28 mouse cellular contexts compared by ENCODE assay signal in the genomic region with DNA sequence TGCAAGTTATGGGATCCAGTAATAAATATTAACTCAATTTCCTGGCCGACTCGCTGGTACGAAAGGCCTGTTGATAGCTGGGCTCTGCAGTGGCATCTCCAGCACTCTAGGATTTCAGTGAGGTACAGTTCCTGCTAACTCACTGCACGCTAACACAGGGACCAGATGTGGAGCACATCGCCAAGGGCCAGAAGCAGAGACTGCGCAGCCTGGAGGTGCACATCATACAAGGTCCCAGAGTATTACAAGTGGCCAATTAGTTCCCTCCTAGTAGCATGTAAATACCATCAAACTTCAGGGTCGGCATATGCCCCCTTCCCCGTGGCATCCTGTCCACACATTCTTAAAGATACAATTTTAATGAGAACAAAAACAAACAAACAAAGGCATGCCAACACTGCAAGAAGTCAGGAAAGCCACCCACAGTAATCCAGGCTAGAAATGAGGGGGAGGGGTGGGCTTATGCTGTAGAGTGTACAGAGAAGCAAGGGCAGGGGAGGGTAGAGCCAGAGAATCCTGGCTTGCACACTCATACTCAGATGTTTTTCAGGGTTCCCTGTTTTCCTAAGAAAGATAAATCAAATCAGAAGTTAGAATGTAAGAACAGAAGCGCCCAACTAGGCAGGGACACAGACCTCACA.
DNase-seq lines count a peak whose midpoint lies in the region; ATAC-seq lines count a peak whose summit lies in the region.
"Had no signal": no experiment of that assay in that cellular context is flagged by ENCODE, and none has a peak within 500 bp of the region (broad histone marks: within the 10 kb centered on the region; RNA-seq: fewer than 3 reads in every experiment).

No protein-coding gene starts in this region.

- H3K4me2 ChIP-seq in neural tube, embryonic 15.5 days, result no peak overlapping the region
- H3K4me2 ChIP-seq in embryonic facial prominence, embryonic 13.5 days, result peak overlapping the region; percentile 14
- H3K4me2 ChIP-seq in limb, embryonic 11.5 days (ENCODE audit: low read depth, severe bottlenecking), result peak overlapping the region; percentile 26; the same call in 1 of the 2 replicates
- no peak overlapping the region for H3K4me2 ChIP-seq in heart, embryonic 12.5 days
- H3K4me2 ChIP-seq: forebrain, embryonic 15.5 days; heart, embryonic 15.5 days; hindbrain, embryonic 15.5 days; liver, embryonic 15.5 days; lung, embryonic 15.5 days; midbrain, embryonic 15.5 days; neural tube, embryonic 12.5 days had no signal

- no peaks in the 10 kb centered on the region for H3K9me3 ChIP-seq in neural tube, embryonic 15.5 days (replicated peaks)
- H3K9me3 ChIP-seq in embryonic facial prominence, embryonic 13.5 days, result no peaks in the 10 kb centered on the region
- no peaks in the 10 kb centered on the region for H3K9me3 ChIP-seq in limb, embryonic 11.5 days (ENCODE audit: control insufficient read depth, low read length)
- H3K9me3 ChIP-seq in heart, embryonic 12.5 days (replicated peaks), result no peaks in the 10 kb centered on the region
- H3K9me3 ChIP-seq: forebrain, embryonic 10.5 days; forebrain, embryonic 15.5 days; heart, embryonic 15.5 days; hindbrain, embryonic 15.5 days; liver, embryonic 15.5 days; lung, embryonic 15.5 days; midbrain, embryonic 15.5 days; neural tube, embryonic 12.5 days had no signal

- 0 out of 2 replicates have a peak, but pooled peaks cover 6% of the 10 kb centered on the region for H3K4me1 ChIP-seq in neural tube, embryonic 15.5 days
- peaks cover 9% of the 10 kb centered on the region for H3K4me1 ChIP-seq in embryonic facial prominence, embryonic 13.5 days
- H3K4me1 ChIP-seq in limb, embryonic 11.5 days (ENCODE audit: control insufficient read depth, insufficient read depth, low read length), result peaks cover 7% of the 10 kb centered on the region
- H3K4me1 ChIP-seq in heart, embryonic 12.5 days (replicated peaks), result no peaks in the 10 kb centered on the region
- H3K4me1 ChIP-seq: forebrain, embryonic 15.5 days; heart, embryonic 15.5 days; hindbrain, embryonic 15.5 days; liver, embryonic 15.5 days; lung, embryonic 15.5 days; megakaryocyte, embryonic 14.5 days; midbrain, embryonic 15.5 days; neural tube, embryonic 12.5 days had no signal

- ATAC-seq in neural tube, embryonic 15.5 days (ENCODE audit: low FRiP score), result no peak
- ATAC-seq in embryonic facial prominence, embryonic 13.5 days (ENCODE audit: insufficient number of reproducible peaks, insufficient read depth, low FRiP score, low TSS enrichment, low read depth), result no peak
- peak; percentile 86 for ATAC-seq in limb, embryonic 11.5 days (ENCODE audit: insufficient number of reproducible peaks, low FRiP score, low TSS enrichment, low read depth)
- ATAC-seq in heart, embryonic 12.5 days (ENCODE audit: insufficient number of reproducible peaks, low FRiP score), result no peak
- ATAC-seq: forebrain, embryonic 15.5 days; inflammation-experienced regulatory T-cells, adult 6 months; midbrain, embryonic 15.5 days had no signal

- H3K9ac ChIP-seq in neural tube, embryonic 15.5 days (replicated peaks), result no peak overlapping the region
- H3K9ac ChIP-seq in embryonic facial prominence, embryonic 13.5 days, result no peak overlapping the region
- H3K9ac ChIP-seq in limb, embryonic 11.5 days (ENCODE audit: low read length), result no peak overlapping the region; the same call in 1 of the 2 replicates
- H3K9ac ChIP-seq in heart, embryonic 12.5 days, result no peak overlapping the region
- H3K9ac ChIP-seq: forebrain, embryonic 15.5 days; heart, embryonic 15.5 days; hindbrain, embryonic 15.5 days; liver, embryonic 15.5 days; lung, embryonic 15.5 days; midbrain, embryonic 15.5 days; neural tube, embryonic 12.5 days had no signal

- no peak overlapping the region for H3K4me3 ChIP-seq in neural tube, embryonic 15.5 days (replicated peaks)
- H3K4me3 ChIP-seq in embryonic facial prominence, embryonic 13.5 days, result no peak overlapping the region
- no peak overlapping the region for H3K4me3 ChIP-seq in limb, embryonic 11.5 days (ENCODE audit: low read depth, low read length)
- H3K4me3 ChIP-seq in heart, embryonic 12.5 days, result no peak overlapping the region
- H3K4me3 ChIP-seq: forebrain, embryonic 10.5 days; forebrain, embryonic 15.5 days; heart, embryonic 15.5 days; hindbrain, embryonic 15.5 days; liver, embryonic 15.5 days; lung, embryonic 15.5 days; megakaryocyte, embryonic 14.5 days; midbrain, embryonic 15.5 days; neural tube, embryonic 12.5 days had no signal

- 83% methylated on average over 9 of the region's 9 CpGs for WGBS in neural tube, embryonic 15.5 days
- 31% methylated on average over 9 of the region's 9 CpGs for WGBS in embryonic facial prominence, embryonic 13.5 days
- WGBS in limb, embryonic 11.5 days, result 32% methylated on average over 9 of the region's 9 CpGs
- WGBS in heart, embryonic 12.5 days, result 76% methylated on average over 9 of the region's 9 CpGs

- H3K36me3 ChIP-seq in neural tube, embryonic 15.5 days, result no peaks in the 10 kb centered on the region
- no peaks in the 10 kb centered on the region for H3K36me3 ChIP-seq in embryonic facial prominence, embryonic 13.5 days
- no peaks in the 10 kb centered on the region for H3K36me3 ChIP-seq in limb, embryonic 11.5 days (ENCODE audit: control insufficient read depth, insufficient read depth, low read length)
- H3K36me3 ChIP-seq in heart, embryonic 12.5 days, result no peaks in the 10 kb centered on the region
- H3K36me3 ChIP-seq: forebrain, embryonic 10.5 days; forebrain, embryonic 15.5 days; heart, embryonic 15.5 days; hindbrain, embryonic 15.5 days; liver, embryonic 15.5 days; lung, embryonic 15.5 days; midbrain, embryonic 15.5 days; neural tube, embryonic 12.5 days had no signal

- H3K27ac ChIP-seq in neural tube, embryonic 15.5 days (replicated peaks), result no peak overlapping the region
- H3K27ac ChIP-seq in embryonic facial prominence, embryonic 13.5 days, result no peak overlapping the region
- H3K27ac ChIP-seq in limb, embryonic 11.5 days (replicated peaks; ENCODE audit: low read depth, low read length), result 0 out of 2 replicates have a peak overlapping the region, but pooled peaks have one; percentile 10
- no peak overlapping the region for H3K27ac ChIP-seq in heart, embryonic 12.5 days (ENCODE audit: poor library complexity, severe bottlenecking)
- H3K27ac ChIP-seq: forebrain, embryonic 10.5 days; forebrain, embryonic 15.5 days; heart, embryonic 15.5 days; hindbrain, embryonic 15.5 days; liver, embryonic 15.5 days; lung, embryonic 15.5 days; midbrain, embryonic 15.5 days; neural tube, embryonic 12.5 days had no signal

- H3K27me3 ChIP-seq in neural tube, embryonic 15.5 days (replicated peaks), result no peaks in the 10 kb centered on the region
- no peaks in the 10 kb centered on the region; the same call in 1 of the 2 replicates for H3K27me3 ChIP-seq in embryonic facial prominence, embryonic 13.5 days
- H3K27me3 ChIP-seq in limb, embryonic 11.5 days (ENCODE audit: control insufficient read depth, insufficient read depth, low read length), result no peaks in the 10 kb centered on the region
- H3K27me3 ChIP-seq in heart, embryonic 12.5 days (replicated peaks), result no peaks in the 10 kb centered on the region
- H3K27me3 ChIP-seq: CH12.LX; forebrain, embryonic 15.5 days; heart, embryonic 15.5 days; hindbrain, embryonic 15.5 days; liver, embryonic 15.5 days; lung, embryonic 15.5 days; megakaryocyte, embryonic 14.5 days; midbrain, embryonic 15.5 days; neural tube, embryonic 12.5 days had no signal

- peak; percentile 39 for DNase-seq in neural tube, embryonic 10.5 days (ENCODE audit: extremely low spot score, low spot score)
- peak; percentile 69 for DNase-seq in limb, embryonic 11.5 days (ENCODE audit: low spot score)
- DNase-seq in layer of hippocampus, adult 11-12 months (ENCODE audit: low spot score), result no peak
- no peak for DNase-seq in B cell, adult 2 months
- DNase-seq: adrenal gland, adult 8-10 months; cerebellum, adult 2 months; cerebellum, postnatal 14 days; heart, postnatal 36 days; kidney, adult 11 months; kidney, postnatal 14 days; lung, postnatal 4 days; right cerebral cortex, postnatal 4 days; thymus, adult 2 months; thymus, postnatal 36 days had no signal

Comparison
In these comparisons a context has a peak if more than half of its experiments do, and no peak if none do; other contexts are left out.
1. DNase-seq: peak in neural tube, embryonic 10.5 days (single experiment) and limb, embryonic 11.5 days (single experiment); none in layer of hippocampus, adult 11-12 months (single experiment) and B cell, adult 2 months (0 of 2).
2. H3K4me2 ChIP-seq: peak in embryonic facial prominence, embryonic 13.5 days (single experiment) and limb, embryonic 11.5 days (single experiment); none in neural tube, embryonic 15.5 days (single experiment) and heart, embryonic 12.5 days (single experiment).